Comparison of ENCODE assay signal across 7 mouse cellular contexts in the genomic region with DNA sequence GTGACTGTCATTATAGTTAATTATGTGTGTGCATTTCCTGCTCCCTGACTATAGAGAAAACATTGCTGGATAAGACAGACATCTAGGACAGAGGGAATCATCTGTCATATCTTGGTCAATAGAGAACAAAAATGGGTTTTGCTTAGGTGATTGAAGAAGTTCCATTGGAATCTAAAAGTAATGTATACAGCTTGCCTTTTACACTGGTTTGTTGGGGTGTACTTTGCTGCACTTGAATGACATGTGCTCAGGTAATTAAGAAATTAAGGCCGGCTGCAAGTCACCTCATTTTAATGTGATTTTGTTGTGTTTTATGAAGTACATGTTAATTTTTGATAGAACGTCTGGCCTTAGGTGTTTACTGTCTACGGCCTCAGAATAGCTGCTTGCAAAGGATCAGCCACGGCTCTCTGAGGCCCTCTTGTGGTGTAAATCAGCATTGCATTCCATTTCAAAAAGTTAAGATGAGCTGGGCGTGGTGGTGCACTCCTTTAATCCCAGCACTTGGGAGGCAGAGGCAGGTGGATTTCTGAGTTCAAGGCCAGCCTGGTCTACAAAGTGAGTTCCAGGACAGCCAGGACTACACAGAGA. TPM values are rescaled to one million over a fixed set of nuclear protein-coding genes. Genes with fewer than 3 reads are reported as not detected.
DNase-seq lines count a peak whose midpoint lies in the region; ATAC-seq lines count a peak whose summit lies in the region.

No protein-coding gene starts in this region.

- no peaks in the 10 kb centered on the region for H3K9me3 ChIP-seq in midbrain, embryonic 11.5 days (ENCODE audit: control insufficient read depth, low read length)

- H3K27me3 ChIP-seq in midbrain, embryonic 11.5 days (ENCODE audit: control insufficient read depth, insufficient read depth, low read length): no peaks in the 10 kb centered on the region

- WGBS in midbrain, embryonic 11.5 days: 27% methylated on average over 5 of the region's 5 CpGs

- H3K4me3 ChIP-seq in midbrain, embryonic 11.5 days (ENCODE audit: low read depth, low read length): no peak overlapping the region

- no peaks in the 10 kb centered on the region for H3K4me1 ChIP-seq in midbrain, embryonic 11.5 days (ENCODE audit: control insufficient read depth, insufficient read depth, low read length)

- H3K36me3 ChIP-seq in midbrain, embryonic 11.5 days (ENCODE audit: control insufficient read depth, insufficient read depth, low read length): peaks cover 3% of the 10 kb centered on the region

- DNase-seq in ZHBTc4 (ENCODE audit: low read depth, low spot score): peak; percentile 86
- peak; percentile 90 for DNase-seq in cerebellum, adult 9-10 months
- DNase-seq in frontal cortex, postnatal 10 days (ENCODE audit: low spot score in 2 of 2): peak; percentile 18 to 67
- peak; percentile 92 for DNase-seq in induced T-regulatory cell, adult 2 months (ENCODE audit: low read depth)
- DNase-seq in left cerebral cortex, adult 18-20 months (ENCODE audit: low spot score in 2 of 2): peak; percentile 78 to 88
- peak; percentile 94 for DNase-seq in midbrain, embryonic 11.5 days (ENCODE audit: low spot score, missing footprints)
- peak; percentile 47 to 55 for DNase-seq in right cerebral cortex, postnatal 36 days (ENCODE audit: low spot score in 2 of 2)

- no peak overlapping the region for H3K4me2 ChIP-seq in midbrain, embryonic 11.5 days

- H3K27ac ChIP-seq in midbrain, embryonic 11.5 days (ENCODE audit: low read depth, low read length): no peak overlapping the region

- peak; percentile 68 for ATAC-seq in midbrain, embryonic 11.5 days (ENCODE audit: low FRiP score)

- H3K9ac ChIP-seq in midbrain, embryonic 11.5 days (ENCODE audit: low read length): no peak overlapping the region

RNA-seq across cellular contexts. Expression of gene Eif2ak3, which starts 36.5 kb away (rescaled TPM):
- 10 to 100 TPM; 25.3 to 27.5 TPM for total RNA-seq in left cerebral cortex, adult 18-20 months (2021)
- 8.9 and 9.8 TPM in 2 replicates for polyA plus RNA-seq in midbrain, embryonic 11.5 days (2014; fragmentation: Nextera tagmentation; extraction: Ambion mirVana)

RNA-seq across cellular contexts. Expression of gene Tex37, which starts 37.9 kb away (rescaled TPM):
- not detected for total RNA-seq in left cerebral cortex, adult 18-20 months (2021)
- polyA plus RNA-seq in midbrain, embryonic 11.5 days (2014; fragmentation: Nextera tagmentation; extraction: Ambion mirVana): not detected in 2 replicates

Comparison
In these comparisons a context has a peak if more than half of its experiments do, and no peak if none do; other contexts are left out.
1. DNase-seq: peak in every context shown above with its lines; median percentile 94 in midbrain, embryonic 11.5 days; 92 in induced T-regulatory cell, adult 2 months; 90 in cerebellum, adult 9-10 months; 86 in ZHBTc4; 83 in left cerebral cortex, adult 18-20 months; 51 in right cerebral cortex, postnatal 36 days; 42 in frontal cortex, postnatal 10 days.